Mouse (Mus musculus): Measurements from ENCODE around the gene Mctp2. TPM values are rescaled to one million over a fixed set of nuclear protein-coding genes. Genes with fewer than 3 reads are reported as not detected.

The Mctp2 gene
- 1.8 and 2.1 TPM in 2 replicates for polyA plus RNA-seq (2012; rRNA removed; ENCODE audit: low replicate concordance)

GRCm38 (mm10) chr7:72306382-72306841 lies at the start of gene Mctp2:
Gene Mctp2 (minus strand): TSS chr7:72306608.

All from mammary gland, adult 2 months (tissue).